Mouse (Mus musculus) lung, adult 2 months (tissue): ENCODE results near the gene Rnpep.

Experiments used
- CTCF ChIP-seq: fragments of 200-500 bp; IDR thresholded peaks from 2 replicates; pipeline ENCODE4 v1.5.1; 2011; ENCODE audit warnings: mild to moderate bottlenecking, low read length, control low read depth; ENCODE audit not compliant: insufficient read depth
- POLR2A ChIP-seq: fragments of 200-500 bp; IDR thresholded peaks from 2 replicates; pipeline ENCODE4 v1.6.1; 2011; ENCODE audit warnings: low read depth, mild to moderate bottlenecking, control low read depth, low read length, borderline replicate concordance; ENCODE audit errors: extremely low read depth

DNA sequence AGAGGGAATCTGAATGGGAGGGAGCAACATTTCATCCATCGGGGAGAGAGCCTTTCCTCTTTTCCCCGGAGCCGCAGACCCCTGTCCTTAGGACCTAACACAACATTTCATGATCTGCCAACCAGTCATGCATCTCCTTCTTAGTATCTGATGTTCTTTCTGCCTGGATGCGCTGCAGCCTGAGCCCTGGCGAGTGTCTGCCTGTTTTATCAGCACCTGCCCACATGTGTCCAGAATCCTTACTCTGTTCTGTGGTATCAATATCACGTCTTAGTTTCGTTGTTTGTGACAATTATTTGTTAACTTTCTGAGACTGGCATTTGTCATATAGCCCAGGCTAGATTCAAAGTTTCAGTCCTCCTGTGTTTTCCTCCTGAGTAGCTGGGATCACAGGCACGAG lies 39.9 kb downstream of the Rnpep start:
- TF ChIP-seq CTCF (no peak), POLR2A (no peak)
